Mouse (Mus musculus) heart, postnatal 0 days (tissue): Measurements from ENCODE around the gene Esrrg.

Source experiments
- CTCF ChIP-seq: IDR thresholded peaks from 2 replicates; pipeline ENCODE4 v1.5.1; 2016; ENCODE audit warnings: antibody characterized with exemption, control low read depth, low read depth
- EP300 ChIP-seq: IDR thresholded peaks from 2 replicates; pipeline ENCODE4 v1.6.1; 2016; ENCODE audit warnings: antibody characterized with exemption, low read depth

DNA sequence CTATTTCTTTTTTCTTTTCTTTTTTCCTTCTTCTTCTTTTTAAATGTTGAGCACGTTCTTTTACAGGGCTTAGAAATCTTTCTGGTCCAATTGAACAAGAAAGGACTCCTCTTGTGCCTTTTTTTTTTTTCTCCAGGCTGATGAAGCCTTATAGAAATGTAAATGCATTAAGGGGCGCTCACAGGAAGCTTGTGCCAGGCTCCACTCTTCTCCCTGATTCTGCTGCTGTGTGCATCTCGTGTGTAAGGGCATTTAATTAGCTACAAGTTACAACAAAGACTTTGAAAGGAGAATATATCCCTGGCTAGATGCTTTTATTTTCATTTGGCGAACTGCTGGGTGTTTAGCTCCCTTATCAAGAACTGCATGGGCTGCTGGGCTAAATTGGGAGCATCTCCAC lies 374.6 kb downstream of the Esrrg start:
- TF ChIP-seq CTCF (no peak), EP300 (no peak)
